Mouse (Mus musculus) gastrocnemius, adult 2 months (tissue): Measurements from ENCODE around the gene Arhgap21. TPM values are rescaled to one million over a fixed set of nuclear protein-coding genes. Genes with fewer than 3 reads are reported as not detected.

ENCODE experiments used
- DNase-seq: peaks from one replicate; pipeline ENCODE4 v3.0.0; 2022
- H3K27ac ChIP-seq: fragments of 200-600 bp; 2 replicates; pipeline ENCODE4 v1.8.1; 2022; ENCODE audit warnings: mild to moderate bottlenecking
- H3K4me3 ChIP-seq: fragments of 200-600 bp; 2 replicates; pipeline ENCODE4 v1.8.1; 2022; ENCODE audit warnings: mild to moderate bottlenecking, moderate library complexity
- CTCF ChIP-seq: fragments of 200-600 bp; IDR thresholded peaks from 2 replicates; pipeline ENCODE4 v1.8.1; 2022; ENCODE audit warnings: antibody characterized with exemption, mild to moderate bottlenecking, moderate library complexity
- intact Hi-C: fragments of 180-260 bp; cut with DNase I; formaldehyde crosslinking; loops from one replicate; pipeline ENCODE4 v1.15.1; 2025
- total RNA-seq, 2 experiments: library from RNA; stranded (reverse); gene quantifications; 2 replicates each; pipeline ENCODE4 v1.2.3; 2021

Gene Arhgap21
- total RNA-seq, 2 experiments from 2014 or later: 32.4 to 35.6 TPM

DNA sequence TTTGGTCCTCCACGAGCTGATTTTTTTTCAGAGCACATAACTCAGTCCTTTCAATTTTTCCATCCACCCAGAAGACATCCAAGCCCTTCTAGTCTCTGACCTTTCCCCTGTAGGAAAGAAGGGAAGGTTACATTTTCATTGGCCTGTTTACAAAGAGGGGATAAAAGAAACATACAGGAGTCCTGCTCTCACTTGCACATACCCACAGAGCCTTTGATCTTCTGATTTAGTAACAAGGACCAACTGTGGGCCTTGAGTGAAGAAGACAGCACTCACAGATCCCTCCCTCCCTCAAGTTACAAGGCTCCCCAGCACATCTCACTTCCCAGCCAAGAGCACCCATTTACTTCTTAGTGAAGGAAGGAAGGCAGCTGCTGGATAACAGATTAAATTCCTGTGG is 46.3 kb downstream of the Arhgap21 start:
- TF ChIP-seq CTCF: no peak
- intact Hi-C loops: no loop called here
- DNase-seq: no peak
- no peak overlapping the region for H3K4me3 ChIP-seq
- no peak overlapping the region for H3K27ac ChIP-seq

DNA sequence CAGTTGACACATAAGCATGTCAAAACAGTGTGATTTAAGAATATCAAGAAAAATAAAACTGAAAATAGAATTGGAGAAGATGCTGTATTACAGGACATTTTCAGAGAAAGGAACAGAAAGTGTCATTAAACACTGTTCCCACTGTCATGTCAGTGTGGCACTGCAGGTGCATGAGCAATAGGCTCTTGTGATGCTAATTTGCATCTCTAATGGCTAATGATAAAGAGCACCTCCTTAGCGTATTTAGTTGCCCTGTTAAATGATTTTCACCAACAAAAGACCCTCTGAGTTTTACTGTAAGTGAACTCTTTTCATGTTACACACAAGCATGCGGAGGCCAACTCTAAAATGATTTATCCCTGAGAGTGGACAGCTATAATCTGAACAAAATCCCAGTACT is 47.1 kb downstream of the Arhgap21 start:
- TF ChIP-seq CTCF: no peak
- no peak for DNase-seq
- intact Hi-C loops: no loop called here
- H3K4me3 ChIP-seq: no peak overlapping the region
- no peak overlapping the region for H3K27ac ChIP-seq

DNA sequence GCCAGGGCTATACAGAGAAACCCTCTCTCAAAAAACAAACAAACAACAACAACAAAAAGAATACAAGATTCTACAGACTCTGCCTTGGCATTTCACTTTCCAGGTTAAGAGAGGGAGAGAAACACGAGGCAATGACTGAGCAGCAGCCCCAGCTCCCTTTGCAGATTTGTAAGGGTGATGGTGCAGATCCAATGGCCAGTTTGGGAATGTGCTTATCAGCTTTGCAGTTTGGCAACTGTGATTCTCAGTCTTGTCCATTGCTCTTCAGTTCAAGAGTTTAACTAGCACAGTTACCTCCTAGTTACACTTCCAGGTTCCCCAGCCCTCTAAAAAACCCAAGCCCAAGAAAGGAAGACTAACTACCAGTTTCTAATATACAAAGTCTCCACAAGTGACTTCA is 47.7 kb downstream of the Arhgap21 start:
- H3K27ac ChIP-seq: no peak overlapping the region
- no peak for TF ChIP-seq CTCF
- intact Hi-C loops: no loop called here
- H3K4me3 ChIP-seq: no peak overlapping the region
- no peak for DNase-seq

DNA sequence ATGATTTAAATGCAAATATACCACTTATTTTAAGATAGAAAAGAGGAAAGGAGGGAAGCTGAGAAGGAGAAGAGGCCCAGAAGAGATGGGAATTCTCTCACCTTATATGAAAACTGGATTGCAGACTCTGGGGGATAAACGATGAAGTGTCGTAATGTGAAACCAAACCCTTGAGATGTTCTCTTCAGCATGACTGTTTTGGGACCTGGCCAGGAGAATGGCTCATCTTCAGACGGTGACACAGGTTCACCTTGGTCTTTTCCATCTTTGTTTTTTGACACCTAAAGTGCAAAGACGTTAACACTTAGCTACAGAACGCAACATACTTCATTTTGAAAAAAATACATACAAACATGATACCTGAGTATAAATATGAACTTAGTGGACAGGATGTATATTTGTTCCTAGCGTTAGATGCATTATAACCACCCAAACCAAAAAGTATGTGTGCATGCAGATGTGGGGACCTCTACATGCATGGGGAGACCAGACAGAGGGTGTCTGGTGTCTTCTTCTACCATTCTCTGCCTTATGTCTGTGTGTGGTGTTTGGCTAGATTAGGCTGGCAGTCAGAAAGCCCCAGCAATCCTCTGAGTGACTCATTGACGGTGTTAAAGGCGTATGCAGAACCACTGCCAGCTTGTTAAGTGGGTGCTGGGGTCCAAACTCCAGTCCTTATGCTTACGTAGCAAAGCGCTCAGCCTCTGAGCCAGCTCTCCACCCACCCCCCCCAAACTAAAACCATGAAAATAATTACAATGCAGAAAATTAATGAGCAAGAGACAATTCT is 54.0 kb downstream of the Arhgap21 start:
- intact Hi-C loops: loop anchor here (5.0 kb wide), 1 partner anchor 53 kb away; the partner anchor contains the start of gene Arhgap21
- H3K4me3 ChIP-seq: no peak overlapping the region
- H3K27ac ChIP-seq: no peak overlapping the region
- no peak for TF ChIP-seq CTCF
- DNase-seq: no peak

DNA sequence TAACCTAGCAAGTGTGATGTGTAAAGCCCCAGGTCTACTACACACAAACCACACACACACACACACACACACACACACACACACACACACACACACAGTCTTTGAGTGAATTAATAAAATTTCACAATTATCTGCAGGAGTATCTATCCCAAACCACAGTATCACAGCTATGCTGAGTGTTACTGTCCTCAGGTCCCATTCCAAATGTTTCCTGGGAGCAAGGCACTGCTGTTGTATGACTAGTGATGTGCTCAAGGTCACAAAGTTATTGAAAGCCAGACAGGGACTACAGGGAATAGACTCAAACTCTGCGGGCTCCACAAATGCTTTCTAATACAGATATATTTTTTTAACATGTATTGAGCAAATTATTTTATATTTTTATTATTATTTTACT is 55.7 kb downstream of the Arhgap21 start:
- 0 out of 2 replicates have a peak overlapping the region, but pooled peaks have one; percentile 17 for H3K27ac ChIP-seq
- no peak overlapping the region for H3K4me3 ChIP-seq
- intact Hi-C loops: loop anchor here (5.0 kb wide), 1 partner anchor 54 kb away; the partner anchor contains the start of gene Arhgap21
- DNase-seq: no peak
- no peak for TF ChIP-seq CTCF

DNA sequence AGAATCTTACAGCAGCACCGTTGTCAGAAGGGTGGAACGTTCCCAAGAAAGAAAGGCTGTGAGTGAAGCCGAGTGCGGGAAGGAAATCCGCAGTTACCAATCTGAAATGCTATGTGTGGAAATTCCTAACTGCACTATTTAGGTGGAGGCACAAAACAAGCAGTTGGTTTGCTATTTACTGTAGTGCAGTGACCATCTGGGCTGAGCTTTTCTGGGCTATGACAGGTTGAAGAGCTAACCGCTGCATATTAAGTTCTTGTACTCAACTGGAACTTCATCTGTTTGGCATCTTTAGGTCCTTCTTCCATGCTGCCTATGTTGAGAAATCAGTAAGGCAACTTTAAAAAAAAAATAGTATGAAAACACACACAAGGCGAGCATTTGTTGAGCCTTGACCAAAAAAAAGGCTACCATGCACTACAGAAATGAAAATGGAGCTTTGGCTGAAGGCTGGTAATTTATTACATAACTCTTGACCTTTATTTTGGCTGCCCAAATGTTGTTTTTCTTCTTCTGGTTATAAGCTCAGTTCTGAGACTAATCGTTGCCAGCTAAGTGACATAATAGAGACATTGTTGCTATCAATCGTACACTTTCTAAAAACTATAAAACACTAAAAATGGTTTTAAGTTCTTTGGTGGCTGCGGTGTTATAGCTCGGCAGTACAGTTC is 56.2 kb downstream of the Arhgap21 start:
- intact Hi-C loops: loop anchor here (5.0 kb wide), 1 partner anchor 55 kb away; the partner anchor contains the start of gene Arhgap21
- H3K27ac ChIP-seq: peak overlapping the region; percentile 43

DNA sequence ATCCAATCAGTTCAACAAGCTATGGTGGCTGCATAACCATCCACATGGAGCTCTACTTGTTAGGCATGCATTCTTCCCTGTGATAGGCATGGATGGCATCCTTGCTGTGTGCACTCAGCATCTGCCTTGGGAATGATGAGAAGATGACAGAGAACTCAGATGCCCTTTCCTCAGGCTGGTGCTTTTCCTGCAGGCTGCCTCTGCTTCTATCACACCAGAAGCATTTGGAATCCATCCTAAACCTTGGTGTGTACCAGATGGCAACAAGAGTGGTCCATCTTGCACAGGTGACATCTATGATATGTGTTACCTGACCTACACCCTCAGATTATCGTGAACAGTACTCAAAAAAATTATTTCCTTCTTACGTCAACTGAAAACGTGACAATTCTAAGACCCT is 58.2 kb downstream of the Arhgap21 start:
- intact Hi-C loops: loop anchor here (5.0 kb wide), 1 partner anchor 57 kb away; the partner anchor contains the start of gene Arhgap21
- no peak overlapping the region for H3K4me3 ChIP-seq
- no peak for DNase-seq
- H3K27ac ChIP-seq: no peak overlapping the region
- no peak for TF ChIP-seq CTCF

More for the DNA sequence above, 56.2 kb downstream of the Arhgap21 start:
- H3K4me3 ChIP-seq: no peak overlapping the region
- no peak for DNase-seq
- no peak for TF ChIP-seq CTCF

DNA sequence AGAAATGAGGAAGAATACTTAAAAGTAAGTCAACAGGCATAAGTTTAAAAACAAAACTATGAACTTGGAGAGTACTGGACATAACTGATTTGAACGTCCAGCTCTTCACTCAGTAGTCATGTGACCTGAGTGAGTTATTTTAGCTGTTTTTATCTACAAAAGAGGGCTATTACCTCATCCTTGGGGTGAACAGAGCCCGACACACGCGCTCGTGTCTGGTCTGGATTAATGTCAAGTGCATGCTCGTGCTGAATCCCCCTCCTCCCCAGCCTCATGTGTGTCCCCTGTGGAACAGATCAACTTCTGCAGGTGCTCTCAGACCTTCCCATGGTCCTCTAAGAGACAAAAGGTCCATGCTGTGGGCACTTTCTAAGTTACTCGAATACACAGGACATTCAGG is 59.3 kb downstream of the Arhgap21 start:
- no peak for DNase-seq
- intact Hi-C loops: no loop called here
- no peak for TF ChIP-seq CTCF
- peak overlapping the region; percentile 9; the same call in 1 of the 2 replicates for H3K27ac ChIP-seq
- H3K4me3 ChIP-seq: no peak overlapping the region

DNA sequence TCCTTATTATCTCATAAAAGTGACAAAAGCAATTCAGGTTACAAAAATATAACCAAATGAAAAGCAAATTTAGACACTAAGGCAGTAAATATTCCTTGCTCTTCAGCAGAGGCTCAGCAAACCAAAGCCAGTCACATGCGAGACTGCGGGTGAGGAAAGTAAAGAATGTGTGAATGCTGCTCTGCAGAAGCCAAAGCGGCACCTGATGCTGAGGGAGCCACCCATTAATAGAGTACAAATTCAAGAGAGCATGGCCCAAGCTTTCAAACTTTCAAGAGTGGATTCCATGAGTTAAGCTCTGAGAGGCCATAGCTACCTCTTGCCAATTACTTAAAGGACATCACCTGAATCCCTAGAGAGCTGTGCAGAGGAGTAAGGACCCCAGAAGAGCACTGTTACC is 61.4 kb downstream of the Arhgap21 start:
- TF ChIP-seq CTCF: no peak
- Histone ChIP-seq H3K4me3 (no peak overlapping the region), H3K27ac (no peak overlapping the region)
- DNase-seq: no peak
- intact Hi-C loops: no loop called here

DNA sequence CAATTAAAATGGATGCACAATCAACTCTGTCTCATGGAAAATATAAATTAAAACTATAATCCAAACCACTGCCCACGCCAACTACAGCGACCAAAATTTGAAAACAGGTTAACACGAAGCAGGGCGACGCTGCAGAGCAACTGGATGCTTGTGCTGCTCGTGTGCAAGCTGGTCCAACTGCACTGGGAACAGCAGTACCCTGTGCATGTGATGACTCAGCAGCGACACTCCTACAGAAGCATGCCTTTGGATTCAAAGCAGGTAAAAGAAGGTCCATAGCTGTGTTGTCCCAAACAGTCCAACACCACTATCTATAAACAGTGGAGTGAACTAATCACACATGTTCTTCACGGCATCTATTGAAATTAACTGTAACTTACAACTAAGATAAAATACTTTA is 63.3 kb downstream of the Arhgap21 start:
- DNase-seq: no peak
- intact Hi-C loops: no loop called here
- H3K4me3 ChIP-seq: no peak overlapping the region
- TF ChIP-seq CTCF: no peak
- H3K27ac ChIP-seq: no peak overlapping the region

DNA sequence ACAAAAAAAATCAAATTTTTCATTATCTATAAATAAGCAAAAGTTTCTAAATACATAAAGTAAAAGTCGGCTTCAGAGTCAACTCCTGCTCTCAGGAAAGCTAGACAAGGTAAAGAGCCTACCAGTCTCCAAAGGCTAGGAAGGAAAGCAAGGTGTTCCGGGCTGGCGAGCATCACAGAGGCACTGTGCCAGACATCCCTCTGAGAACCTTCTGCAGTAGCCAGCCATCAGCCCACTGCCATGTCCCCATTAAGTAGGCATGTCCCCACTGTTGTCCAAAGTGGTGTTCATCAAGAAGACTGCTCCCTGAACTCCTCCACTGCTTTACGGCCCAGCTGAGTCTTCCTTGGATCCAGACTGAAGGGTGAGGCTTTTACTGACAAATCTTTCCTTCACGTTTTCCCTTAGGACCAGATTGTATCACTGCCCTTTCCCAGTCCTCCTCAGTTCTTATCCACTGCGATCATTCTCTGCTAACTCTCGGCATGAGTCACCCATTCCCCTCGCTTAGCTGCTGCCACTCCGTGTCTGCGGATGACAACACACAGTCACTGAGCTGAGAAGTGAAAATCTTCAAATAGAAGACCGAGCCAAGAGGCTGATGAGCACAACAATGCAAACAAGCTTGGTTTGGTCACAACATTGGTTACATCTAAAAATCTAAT is 65.6 kb downstream of the Arhgap21 start:
- H3K27ac ChIP-seq: 0 out of 2 replicates have a peak overlapping the region, but pooled peaks have one; percentile 35

DNA sequence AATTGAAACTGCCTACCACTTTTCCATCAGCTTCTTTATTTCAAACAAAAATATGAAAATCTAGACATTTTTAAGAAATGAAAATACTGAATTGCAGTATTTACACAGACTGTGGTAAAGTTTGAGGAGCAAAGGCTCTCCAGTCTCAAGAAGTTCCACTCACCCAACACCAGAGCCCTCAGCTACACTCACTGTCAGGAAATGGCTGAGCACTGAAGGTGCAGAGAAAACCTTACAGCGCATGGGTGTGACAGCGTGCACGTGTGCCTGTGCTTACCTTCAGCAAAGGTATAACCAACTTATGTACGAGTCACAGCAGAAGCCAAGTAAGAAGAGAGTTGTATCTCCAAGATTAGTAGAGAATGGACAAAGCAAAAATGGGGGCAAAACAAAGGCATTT is 66.8 kb downstream of the Arhgap21 start:
- intact Hi-C loops: no loop called here
- no peak for TF ChIP-seq CTCF

More for the DNA sequence above, 65.6 kb downstream of the Arhgap21 start:
- no peak for TF ChIP-seq CTCF
- H3K4me3 ChIP-seq: no peak overlapping the region
- intact Hi-C loops: no loop called here
- DNase-seq: peak; percentile 26

More for the DNA sequence above, 66.8 kb downstream of the Arhgap21 start:
- H3K4me3 ChIP-seq: no peak overlapping the region
- H3K27ac ChIP-seq: no peak overlapping the region
- DNase-seq: no peak
